Mouse (Mus musculus): ENCODE results near the gene Clmn. TPM values are rescaled to one million over a fixed set of nuclear protein-coding genes. Genes with fewer than 3 reads are reported as not detected.
A peak's percentile ranks its signal among the peaks of the same experiment; 100 is the strongest.

Gene Clmn
- polyA plus RNA-seq (2015; fragmentation: Nextera tagmentation; extraction: Ambion mirVana): 0.55 and 0.63 TPM in 2 replicates

- H3K4me2 ChIP-seq (ENCODE audit: low read depth, low read length): peak within 1 kb of the TSS; percentile 59
- 1% methylated on average over 54 of the region's 80 CpGs for WGBS (ENCODE audit: insufficient replicate concordance)
- peaks cover 24% of the 10 kb centered on the region for H3K27me3 ChIP-seq (ENCODE audit: control insufficient read depth, insufficient read depth, low read depth, low read length)
- H3K36me3 ChIP-seq (ENCODE audit: control insufficient read depth, insufficient read depth): no peaks in the 10 kb centered on the region
- H3K4me3 ChIP-seq (ENCODE audit: low read depth, low read length): peak within 1 kb of the TSS; percentile 60
- peak within 1 kb of the TSS; percentile 55 for H3K9ac ChIP-seq (ENCODE audit: low read depth, low read length)
- no peak within 1 kb of the TSS for H3K27ac ChIP-seq (ENCODE audit: low read length)
- H3K4me1 ChIP-seq (ENCODE audit: control insufficient read depth, low read depth, low read length): no peaks in the 10 kb centered on the region
- ATAC-seq (ENCODE audit: low read depth): peak; percentile 36; the same call in 1 of the 2 replicates
- no peaks in the 10 kb centered on the region for H3K9me3 ChIP-seq (replicated peaks; ENCODE audit: control insufficient read depth, low read length)
These were observed at the start of gene Clmn for GRCm38 (mm10) chr12:104864439-104865165. Gene Clmn (minus strand): TSS chr12:104865076.

GRCm38 (mm10) chr12:104912990-104913389 is 48.1 kb upstream of the Clmn start:
- Histone ChIP-seq H3K36me3 (ENCODE audit: control insufficient read depth, insufficient read depth) (no peaks in the 10 kb centered on the region), H3K9me3 (replicated peaks; ENCODE audit: control insufficient read depth, low read length) (no peaks in the 10 kb centered on the region), H3K4me3 (ENCODE audit: low read depth, low read length) (no peak overlapping the region), H3K4me1 (ENCODE audit: control insufficient read depth, low read depth, low read length) (peaks cover 3% of the 10 kb centered on the region; the same call in 1 of the 2 replicates), H3K9ac (ENCODE audit: low read depth, low read length) (no peak overlapping the region), H3K27me3 (ENCODE audit: control insufficient read depth, insufficient read depth, low read depth, low read length) (no peaks in the 10 kb centered on the region), H3K4me2 (ENCODE audit: low read depth, low read length) (no peak overlapping the region), H3K27ac (ENCODE audit: low read length) (no peak overlapping the region)
- ATAC-seq (ENCODE audit: low read depth): no peak
- WGBS (ENCODE audit: insufficient replicate concordance): 44% methylated on average over 3 of the region's 3 CpGs

DNA sequence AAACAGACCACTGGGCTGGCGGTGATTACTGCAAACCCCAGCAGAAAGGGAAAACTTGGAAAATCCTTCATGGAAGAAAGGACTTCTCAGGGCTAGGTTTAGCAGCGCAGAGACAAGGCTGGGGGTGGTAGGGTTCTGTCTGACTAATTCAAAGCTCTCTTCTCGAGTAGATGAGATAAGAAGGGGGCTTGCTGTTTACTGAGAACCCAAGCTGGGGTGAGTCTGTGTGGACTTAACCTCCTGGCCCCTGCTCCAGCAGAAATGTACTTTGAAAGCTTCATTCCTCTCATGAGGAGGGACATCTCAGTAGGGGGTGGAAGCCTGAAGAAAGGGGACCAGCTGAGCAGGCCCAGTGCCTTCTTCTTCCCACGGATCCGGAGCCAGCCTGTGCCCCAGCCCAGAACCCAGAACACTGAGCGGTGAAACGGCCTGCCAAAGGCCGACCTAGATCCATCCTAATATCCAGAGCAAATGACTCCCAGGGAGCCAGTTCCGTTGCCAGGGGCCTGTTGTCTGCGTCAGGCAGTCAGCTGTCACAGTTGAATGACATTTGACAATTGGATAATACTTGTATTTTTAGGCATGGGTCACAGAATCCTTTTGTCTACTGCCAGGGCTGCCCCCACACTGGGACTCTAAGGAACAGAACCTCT is 47.5 kb upstream of the Clmn start:
- Histone ChIP-seq H3K27me3 (ENCODE audit: control insufficient read depth, insufficient read depth, low read depth, low read length) (no peaks in the 10 kb centered on the region), H3K4me3 (ENCODE audit: low read depth, low read length) (no peak overlapping the region), H3K9me3 (replicated peaks; ENCODE audit: control insufficient read depth, low read length) (no peaks in the 10 kb centered on the region), H3K36me3 (ENCODE audit: control insufficient read depth, insufficient read depth) (no peaks in the 10 kb centered on the region), H3K4me1 (ENCODE audit: control insufficient read depth, low read depth, low read length) (peaks cover 3% of the 10 kb centered on the region; the same call in 1 of the 2 replicates), H3K27ac (ENCODE audit: low read length) (no peak overlapping the region), H3K9ac (ENCODE audit: low read depth, low read length) (no peak overlapping the region), H3K4me2 (ENCODE audit: low read depth, low read length) (no peak overlapping the region)
- ATAC-seq (ENCODE audit: low read depth): no peak
- 39% methylated on average over 10 of the region's 10 CpGs for WGBS (ENCODE audit: insufficient replicate concordance)

- WGBS (ENCODE audit: insufficient replicate concordance): 69% methylated on average over 4 of the region's 4 CpGs
- H3K27ac ChIP-seq (ENCODE audit: low read length): no peak overlapping the region
- ATAC-seq (ENCODE audit: low read depth): no peak
- no peak overlapping the region for H3K4me3 ChIP-seq (ENCODE audit: low read depth, low read length)
- H3K36me3 ChIP-seq (ENCODE audit: control insufficient read depth, insufficient read depth): no peaks in the 10 kb centered on the region
- H3K4me1 ChIP-seq (ENCODE audit: control insufficient read depth, low read depth, low read length): peaks cover 3% of the 10 kb centered on the region; the same call in 1 of the 2 replicates
- no peak overlapping the region for H3K4me2 ChIP-seq (ENCODE audit: low read depth, low read length)
- no peaks in the 10 kb centered on the region for H3K9me3 ChIP-seq (replicated peaks; ENCODE audit: control insufficient read depth, low read length)
- H3K9ac ChIP-seq (ENCODE audit: low read depth, low read length): no peak overlapping the region
- no peaks in the 10 kb centered on the region for H3K27me3 ChIP-seq (ENCODE audit: control insufficient read depth, insufficient read depth, low read depth, low read length)
These were observed 44.9 kb upstream of the Clmn start for GRCm38 (mm10) chr12:104909750-104910149.

GRCm38 (mm10) chr12:104908986-104909385 is 44.1 kb upstream of the Clmn start:
- no peak for ATAC-seq (ENCODE audit: low read depth)
- no peak overlapping the region for H3K27ac ChIP-seq (ENCODE audit: low read length)
- no peaks in the 10 kb centered on the region for H3K9me3 ChIP-seq (replicated peaks; ENCODE audit: control insufficient read depth, low read length)
- H3K4me3 ChIP-seq (ENCODE audit: low read depth, low read length): no peak overlapping the region
- H3K4me1 ChIP-seq (ENCODE audit: control insufficient read depth, low read depth, low read length): peaks cover 3% of the 10 kb centered on the region; the same call in 1 of the 2 replicates
- H3K27me3 ChIP-seq (ENCODE audit: control insufficient read depth, insufficient read depth, low read depth, low read length): no peaks in the 10 kb centered on the region
- WGBS (ENCODE audit: insufficient replicate concordance): 49% methylated on average over 5 of the region's 5 CpGs
- no peak overlapping the region for H3K4me2 ChIP-seq (ENCODE audit: low read depth, low read length)
- no peaks in the 10 kb centered on the region for H3K36me3 ChIP-seq (ENCODE audit: control insufficient read depth, insufficient read depth)
- H3K9ac ChIP-seq (ENCODE audit: low read depth, low read length): no peak overlapping the region

- Histone ChIP-seq H3K36me3 (ENCODE audit: control insufficient read depth, insufficient read depth) (no peaks in the 10 kb centered on the region), H3K4me3 (ENCODE audit: low read depth, low read length) (no peak overlapping the region), H3K9ac (ENCODE audit: low read depth, low read length) (no peak overlapping the region), H3K4me1 (ENCODE audit: control insufficient read depth, low read depth, low read length) (peaks cover 3% of the 10 kb centered on the region; the same call in 1 of the 2 replicates), H3K27me3 (ENCODE audit: control insufficient read depth, insufficient read depth, low read depth, low read length) (no peaks in the 10 kb centered on the region), H3K4me2 (ENCODE audit: low read depth, low read length) (no peak overlapping the region), H3K9me3 (replicated peaks; ENCODE audit: control insufficient read depth, low read length) (no peaks in the 10 kb centered on the region), H3K27ac (ENCODE audit: low read length) (no peak overlapping the region)
- no peak for ATAC-seq (ENCODE audit: low read depth)
- WGBS (ENCODE audit: insufficient replicate concordance): 18% methylated on average over 15 of the region's 15 CpGs
These were observed 43.3 kb upstream of the Clmn start for GRCm38 (mm10) chr12:104908024-104908781.

DNA sequence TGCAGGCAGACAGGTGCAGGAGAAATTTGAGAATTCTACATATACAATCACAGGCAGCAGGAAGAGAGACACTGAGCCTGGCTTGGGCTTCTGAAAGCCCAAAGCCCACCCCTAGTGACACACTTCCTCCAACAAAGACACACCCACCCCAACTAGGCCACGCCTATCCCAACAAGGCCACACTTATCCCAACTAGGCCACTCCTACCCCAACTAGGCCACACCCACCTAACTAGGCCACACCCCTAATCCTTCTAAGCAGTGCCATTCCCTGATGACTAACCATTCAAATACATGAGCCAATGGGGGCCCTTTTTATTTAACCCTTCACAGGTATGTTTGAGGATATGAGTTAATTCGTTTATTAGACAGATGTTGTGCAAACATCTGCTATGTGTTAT is 42.3 kb upstream of the Clmn start:
- Histone ChIP-seq H3K9ac (ENCODE audit: low read depth, low read length) (no peak overlapping the region), H3K9me3 (replicated peaks; ENCODE audit: control insufficient read depth, low read length) (no peaks in the 10 kb centered on the region)
- WGBS (ENCODE audit: insufficient replicate concordance): 65% methylated on average over 2 of the region's 2 CpGs

GRCm38 (mm10) chr12:104904138-104904537 is 39.3 kb upstream of the Clmn start:
- no peaks in the 10 kb centered on the region for H3K9me3 ChIP-seq (replicated peaks; ENCODE audit: control insufficient read depth, low read length)
- 27% methylated on average over 5 of the region's 5 CpGs for WGBS (ENCODE audit: insufficient replicate concordance)
- H3K27me3 ChIP-seq (ENCODE audit: control insufficient read depth, insufficient read depth, low read depth, low read length): no peaks in the 10 kb centered on the region
- H3K36me3 ChIP-seq (ENCODE audit: control insufficient read depth, insufficient read depth): no peaks in the 10 kb centered on the region
- no peak overlapping the region for H3K4me3 ChIP-seq (ENCODE audit: low read depth, low read length)
- no peak overlapping the region for H3K9ac ChIP-seq (ENCODE audit: low read depth, low read length)
- no peaks in the 10 kb centered on the region for H3K4me1 ChIP-seq (ENCODE audit: control insufficient read depth, low read depth, low read length)
- H3K27ac ChIP-seq (ENCODE audit: low read length): no peak overlapping the region
- H3K4me2 ChIP-seq (ENCODE audit: low read depth, low read length): no peak overlapping the region
- ATAC-seq (ENCODE audit: low read depth): no peak

More for the DNA sequence above, 42.3 kb upstream of the Clmn start:
- H3K4me2 ChIP-seq (ENCODE audit: low read depth, low read length): no peak overlapping the region
- H3K27ac ChIP-seq (ENCODE audit: low read length): no peak overlapping the region
- H3K4me1 ChIP-seq (ENCODE audit: control insufficient read depth, low read depth, low read length): no peaks in the 10 kb centered on the region
- no peak overlapping the region for H3K4me3 ChIP-seq (ENCODE audit: low read depth, low read length)
- no peak for ATAC-seq (ENCODE audit: low read depth)
- no peaks in the 10 kb centered on the region for H3K36me3 ChIP-seq (ENCODE audit: control insufficient read depth, insufficient read depth)
- no peaks in the 10 kb centered on the region for H3K27me3 ChIP-seq (ENCODE audit: control insufficient read depth, insufficient read depth, low read depth, low read length)
